Mouse (Mus musculus) intestine, embryonic 15.5 days (tissue): ENCODE measurements at regions not wholly inside any gene's neighbourhood (a gene's known extent, or its start where the extent isn't known, plus 50 kb on each side); places are given as distances from the start of the nearest gene placed in this dataset.

ENCODE experiments used
- ATAC-seq: fragments of 200-750 bp; cut with Nextera tagmentation; 2 replicates; pipeline ENCODE4 v1.8.0; 2017; ENCODE audit warnings: moderate TSS enrichment, moderate library complexity
- H3K27ac ChIP-seq: fragments of 300-500 bp; sonication (generic); 2 replicates; pipeline ENCODE4 v1.5.1; 2015; ENCODE audit warnings: mild to moderate bottlenecking, inconsistent platforms
- H3K27me3 ChIP-seq: fragments of 300-500 bp; sonication (generic); replicated peaks from 2 replicates; pipeline ENCODE4 v1.6.1; 2015; ENCODE audit warnings: inconsistent platforms
- H3K36me3 ChIP-seq: fragments of 300-500 bp; sonication (generic); 2 replicates; pipeline ENCODE4 v1.6.1; 2015; ENCODE audit warnings: inconsistent platforms
- H3K4me1 ChIP-seq: fragments of 300-500 bp; sonication (generic); replicated peaks from 2 replicates; pipeline ENCODE4 v1.6.1; 2015; ENCODE audit warnings: inconsistent platforms
- H3K4me2 ChIP-seq: fragments of 300-500 bp; sonication (generic); replicated peaks from 2 replicates; pipeline ENCODE4 v1.6.1; 2015; ENCODE audit warnings: mild to moderate bottlenecking, inconsistent platforms
- H3K4me3 ChIP-seq: fragments of 300-500 bp; sonication (generic); replicated peaks from 2 replicates; pipeline ENCODE4 v1.5.1; 2015; ENCODE audit warnings: inconsistent platforms
- H3K9ac ChIP-seq: fragments of 300-500 bp; sonication (generic); 2 replicates; pipeline ENCODE4 v1.6.1; 2015; ENCODE audit warnings: inconsistent platforms
- H3K9me3 ChIP-seq: fragments of 300-500 bp; sonication (generic); 2 replicates; pipeline ENCODE4 v1.6.1; 2016; ENCODE audit warnings: inconsistent platforms
- WGBS: fragments of 180-500 bp; shearing (Covaris S2); methylation state at CpG from one replicate; pipeline ENCODE4 v1.1.7; 2015; 5-methylcytosine and 5-hydroxymethylcytosine counted together

DNA sequence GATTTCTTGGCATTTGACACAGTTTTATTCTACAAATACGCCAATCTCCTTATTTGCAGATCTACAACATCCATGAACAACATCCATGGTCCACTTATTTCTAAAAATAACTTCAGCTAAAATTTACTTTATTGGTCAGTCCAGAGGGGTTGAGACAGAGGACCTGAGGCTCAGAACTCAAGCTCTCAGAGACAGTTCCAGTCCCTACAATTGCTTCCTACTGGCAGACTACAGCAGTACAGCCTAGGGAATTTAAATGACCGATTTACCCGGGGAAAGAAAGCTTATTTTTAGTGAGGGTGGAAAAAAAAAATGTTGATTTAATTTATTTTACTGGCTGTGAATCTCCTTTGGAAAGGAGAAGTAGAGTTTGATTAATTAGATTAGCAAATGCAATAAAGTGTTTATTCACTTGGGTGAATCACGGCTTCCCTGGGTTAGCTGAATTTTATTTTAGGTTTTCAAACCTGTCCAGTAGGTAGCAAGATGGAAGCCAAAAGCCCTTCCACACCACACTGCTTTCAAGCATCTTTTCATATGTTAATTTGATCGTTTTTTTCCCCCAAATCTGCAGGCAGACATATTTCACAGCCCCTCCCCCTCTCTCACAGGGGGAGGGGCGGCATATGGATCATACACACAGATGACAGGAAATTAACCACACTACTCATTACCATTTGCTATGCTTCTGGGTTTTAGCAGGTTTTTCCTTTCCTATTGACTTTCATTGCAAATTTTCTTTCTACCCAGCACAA, 143.0 kb downstream of the Sox4 start:
- ATAC-seq = no peak
- H3K4me1 ChIP-seq = peaks cover 13% of the 10 kb centered on the region
- H3K27ac ChIP-seq = no peak overlapping the region

DNA sequence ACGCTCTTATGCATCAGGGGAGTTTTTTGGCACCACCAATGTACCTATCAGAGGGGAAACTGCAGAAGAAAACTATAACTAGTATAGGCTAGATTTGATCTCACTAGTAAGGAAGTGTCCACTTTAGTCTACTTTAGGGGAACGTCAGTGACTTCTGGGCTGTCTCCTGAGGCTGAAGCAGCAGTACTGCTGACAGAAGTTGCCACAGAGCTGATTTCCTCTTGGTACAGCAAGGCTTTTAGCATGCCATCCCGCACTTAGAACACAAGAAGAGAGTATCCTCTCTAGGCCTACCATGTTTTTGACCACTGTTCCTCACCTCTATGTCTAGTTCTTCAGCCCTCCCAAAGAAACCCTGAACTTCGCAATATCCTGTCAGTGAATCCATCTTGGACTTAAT, 148.2 kb downstream of the Sox4 start:
- H3K4me2 ChIP-seq = no peak overlapping the region
- H3K27me3 ChIP-seq = no peaks in the 10 kb centered on the region
- H3K4me3 ChIP-seq = no peak overlapping the region
- no peak for ATAC-seq
- no peak overlapping the region for H3K27ac ChIP-seq
- no peak overlapping the region for H3K9ac ChIP-seq
- no peaks in the 10 kb centered on the region for H3K4me1 ChIP-seq
- 61% methylated on average over 4 of the region's 4 CpGs for WGBS
- H3K36me3 ChIP-seq = no peaks in the 10 kb centered on the region
- no peaks in the 10 kb centered on the region for H3K9me3 ChIP-seq

More for the DNA sequence above, 143.0 kb downstream of the Sox4 start:
- Histone ChIP-seq H3K4me3 (no peak overlapping the region), H3K9ac (no peak overlapping the region), H3K36me3 (no peaks in the 10 kb centered on the region), H3K9me3 (no peaks in the 10 kb centered on the region), H3K27me3 (no peaks in the 10 kb centered on the region), H3K4me2 (no peak overlapping the region)
- whole genome bisulfite sequencing = 42% methylated on average over 6 of the region's 6 CpGs

DNA sequence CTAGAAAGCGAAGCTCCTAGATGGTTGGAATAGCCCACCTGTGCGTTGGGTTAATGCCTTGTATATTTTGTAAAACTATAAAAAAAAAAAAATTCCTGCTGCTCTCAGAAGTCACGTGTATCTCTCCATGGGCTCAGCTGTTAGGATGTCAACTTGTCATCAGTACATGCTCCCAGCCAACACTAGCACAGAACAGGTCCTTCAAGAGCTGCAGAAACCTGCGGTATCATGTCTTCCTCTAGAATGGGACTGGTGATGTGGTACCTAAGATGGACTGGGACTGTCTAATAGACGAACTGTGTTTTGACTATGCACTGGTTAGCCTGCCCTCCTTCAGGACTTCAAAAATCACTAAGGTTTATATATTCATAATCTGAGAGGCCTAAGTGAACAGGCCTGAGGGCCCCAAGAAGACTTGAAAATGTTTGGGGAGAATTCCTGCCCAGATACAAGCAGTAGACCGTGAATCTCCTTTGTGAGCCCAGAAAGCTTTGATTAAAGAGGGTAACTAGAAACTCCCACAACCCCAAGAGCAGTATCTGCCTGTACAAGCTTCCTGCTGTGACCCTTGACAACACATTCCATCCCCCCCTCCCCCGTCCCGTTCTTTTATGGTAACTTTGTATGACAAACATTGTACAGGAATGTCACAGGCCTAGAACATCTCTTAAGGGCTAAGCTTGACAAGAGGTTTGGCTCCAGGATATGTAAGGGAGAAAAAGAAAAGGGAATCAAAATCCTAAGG, 152.1 kb downstream of the Sox4 start:
- no peak for ATAC-seq
- no peaks in the 10 kb centered on the region for H3K9me3 ChIP-seq
- H3K9ac ChIP-seq = no peak overlapping the region
- H3K4me1 ChIP-seq = no peaks in the 10 kb centered on the region
- no peaks in the 10 kb centered on the region for H3K27me3 ChIP-seq
- no peaks in the 10 kb centered on the region for H3K36me3 ChIP-seq
- no peak overlapping the region for H3K4me2 ChIP-seq
- 69% methylated on average over 8 of the region's 8 CpGs for WGBS
- no peak overlapping the region for H3K27ac ChIP-seq
- H3K4me3 ChIP-seq = no peak overlapping the region

- Histone ChIP-seq H3K9ac (no peak overlapping the region), H3K9me3 (no peaks in the 10 kb centered on the region), H3K27me3 (no peaks in the 10 kb centered on the region), H3K27ac (no peak overlapping the region), H3K36me3 (no peaks in the 10 kb centered on the region), H3K4me3 (no peak overlapping the region), H3K4me2 (no peak overlapping the region), H3K4me1 (no peaks in the 10 kb centered on the region)
- no peak for ATAC-seq
- WGBS = 55% methylated on average over 1 of the region's 1 CpGs
Measured at GRCm38 (mm10) chr13:28800676-28801075, 152.8 kb downstream of the Sox4 start.

GRCm38 (mm10) chr13:28799474-28799873, 154.0 kb downstream of the Sox4 start:
- Histone ChIP-seq H3K4me1 (no peaks in the 10 kb centered on the region), H3K27ac (no peak overlapping the region), H3K36me3 (no peaks in the 10 kb centered on the region), H3K9ac (no peak overlapping the region), H3K4me2 (no peak overlapping the region), H3K27me3 (no peaks in the 10 kb centered on the region), H3K9me3 (no peaks in the 10 kb centered on the region), H3K4me3 (no peak overlapping the region)
- 86% methylated on average over 1 of the region's 1 CpGs for WGBS
- ATAC-seq = no peak

- Histone ChIP-seq H3K36me3 (no peaks in the 10 kb centered on the region), H3K27ac (no peak overlapping the region), H3K9ac (no peak overlapping the region), H3K27me3 (no peaks in the 10 kb centered on the region), H3K4me2 (no peak overlapping the region), H3K9me3 (no peaks in the 10 kb centered on the region), H3K4me1 (0 out of 2 replicates have a peak, but pooled peaks cover 4% of the 10 kb centered on the region), H3K4me3 (no peak overlapping the region)
- 71% methylated on average over 8 of the region's 8 CpGs for WGBS
- ATAC-seq = no peak
Measured at GRCm38 (mm10) chr13:28797617-28798475, 155.7 kb downstream of the Sox4 start.

DNA sequence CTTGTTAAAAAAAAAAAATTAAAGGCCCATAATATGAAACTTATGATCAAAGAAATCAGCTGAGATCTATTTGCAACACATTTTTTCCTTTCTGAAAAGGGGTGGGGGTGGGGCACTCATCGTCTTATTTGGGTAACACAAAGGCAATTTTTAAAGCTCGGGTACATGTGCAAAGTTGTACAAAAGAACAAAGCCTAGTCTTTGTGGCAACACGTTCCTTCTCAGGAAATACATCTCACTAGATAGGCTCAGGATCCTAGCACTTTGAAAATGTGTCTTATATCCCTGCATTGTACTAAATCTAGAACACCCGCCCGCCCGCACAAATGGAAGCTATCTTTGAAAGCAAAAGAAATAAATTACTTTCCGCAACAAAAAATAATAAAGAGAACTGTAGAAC, 158.2 kb downstream of the Sox4 start:
- Histone ChIP-seq H3K4me2 (no peak overlapping the region), H3K36me3 (no peaks in the 10 kb centered on the region), H3K9me3 (no peaks in the 10 kb centered on the region), H3K27me3 (no peaks in the 10 kb centered on the region), H3K4me1 (0 out of 2 replicates have a peak, but pooled peaks cover 4% of the 10 kb centered on the region), H3K4me3 (no peak overlapping the region), H3K27ac (no peak overlapping the region), H3K9ac (no peak overlapping the region)
- 73% methylated on average over 7 of the region's 7 CpGs for WGBS
- no peak for ATAC-seq

- ATAC-seq = no peak
- H3K4me2 ChIP-seq = no peak overlapping the region
- WGBS = 68% methylated on average over 3 of the region's 3 CpGs
Measured at GRCm38 (mm10) chr13:28794547-28794946, 159.0 kb downstream of the Sox4 start.

DNA sequence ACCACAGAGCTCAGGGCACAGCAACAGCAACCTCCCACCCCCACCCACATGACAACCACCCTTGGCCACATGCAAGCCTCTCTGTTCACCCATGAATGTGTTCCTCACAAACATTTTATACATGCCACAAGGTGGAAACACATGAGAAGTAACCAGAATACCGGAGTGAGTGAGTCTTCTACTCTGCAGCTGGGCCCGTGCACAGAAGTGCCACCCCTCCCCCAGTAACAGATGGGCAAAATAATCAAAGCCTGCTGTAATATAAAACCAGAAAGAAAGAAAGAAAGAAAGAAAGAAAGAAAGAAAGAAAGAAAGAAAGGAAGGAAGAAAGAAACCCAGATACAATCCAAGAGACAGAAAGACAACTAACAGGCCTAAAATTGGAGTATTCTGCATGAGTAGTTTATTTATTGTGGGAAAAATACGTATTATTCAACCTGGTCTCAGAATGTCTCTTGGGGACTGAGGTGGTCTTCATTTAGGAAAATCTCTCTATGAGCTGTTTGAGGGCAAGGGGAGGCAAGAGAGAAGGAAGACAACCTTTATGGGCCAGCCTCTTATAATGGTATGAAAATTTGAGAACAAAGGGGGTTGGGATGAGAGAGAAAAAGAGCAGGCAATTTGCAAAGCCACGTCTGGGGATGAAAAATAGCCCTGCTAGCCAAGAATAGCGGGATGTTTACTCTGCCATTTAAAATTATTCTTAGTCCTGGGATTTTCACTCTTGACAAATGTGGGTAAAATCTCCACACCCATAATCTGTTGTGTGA, 160.2 kb downstream of the Sox4 start:
- H3K9me3 ChIP-seq = no peaks in the 10 kb centered on the region
- no peaks in the 10 kb centered on the region for H3K36me3 ChIP-seq
- H3K4me1 ChIP-seq = 0 out of 2 replicates have a peak, but pooled peaks cover 4% of the 10 kb centered on the region
- H3K4me3 ChIP-seq = no peak overlapping the region
- H3K27ac ChIP-seq = no peak overlapping the region
- H3K27me3 ChIP-seq = no peaks in the 10 kb centered on the region
- 37% methylated on average over 5 of the region's 5 CpGs for WGBS
- ATAC-seq = no peak
- H3K4me2 ChIP-seq = no peak overlapping the region
- no peak overlapping the region for H3K9ac ChIP-seq

More at GRCm38 (mm10) chr13:28794547-28794946, 159.0 kb downstream of the Sox4 start:
- H3K36me3 ChIP-seq = no peaks in the 10 kb centered on the region
- no peak overlapping the region for H3K9ac ChIP-seq
- no peaks in the 10 kb centered on the region for H3K9me3 ChIP-seq
- H3K27ac ChIP-seq = no peak overlapping the region
- 0 out of 2 replicates have a peak, but pooled peaks cover 4% of the 10 kb centered on the region for H3K4me1 ChIP-seq
- no peak overlapping the region for H3K4me3 ChIP-seq
- no peaks in the 10 kb centered on the region for H3K27me3 ChIP-seq

DNA sequence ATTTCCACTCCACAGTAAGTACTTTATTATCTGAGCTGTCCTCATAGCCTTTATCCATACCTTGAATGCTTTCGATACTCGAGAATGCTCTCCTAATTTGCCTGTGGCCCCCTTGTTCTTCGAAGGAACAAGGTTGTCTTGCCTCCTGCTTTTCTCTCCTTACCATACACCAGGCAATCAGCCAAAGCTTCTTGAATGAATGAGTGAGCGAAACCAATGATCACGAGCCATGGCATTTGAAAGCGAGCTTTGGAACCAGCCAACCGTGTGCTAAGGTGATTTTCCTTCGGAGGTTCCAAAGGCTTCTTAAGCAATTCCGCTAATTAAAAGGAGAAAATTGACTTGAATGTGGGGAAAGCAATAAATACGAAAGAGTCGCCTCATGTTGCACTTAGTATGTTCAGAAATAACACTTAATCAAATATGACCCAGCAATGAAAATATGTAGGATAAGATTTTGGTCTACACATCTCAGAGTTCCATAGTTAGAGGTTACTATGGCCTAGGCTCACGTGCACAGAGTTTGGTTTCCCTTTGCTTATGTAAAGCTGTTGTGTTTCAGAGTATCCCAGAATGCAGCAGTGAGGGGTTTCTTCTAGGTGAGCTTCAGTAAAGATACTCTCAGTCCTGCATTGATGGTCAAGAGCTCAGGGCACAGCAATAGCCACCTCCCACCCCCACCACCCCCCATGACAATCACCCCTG, 160.9 kb downstream of the Sox4 start:
- H3K27ac ChIP-seq = no peak overlapping the region
- ATAC-seq = no peak
- H3K27me3 ChIP-seq = no peaks in the 10 kb centered on the region
- H3K9ac ChIP-seq = no peak overlapping the region
- H3K36me3 ChIP-seq = no peaks in the 10 kb centered on the region
- no peaks in the 10 kb centered on the region for H3K9me3 ChIP-seq
- no peak overlapping the region for H3K4me3 ChIP-seq
- 90% methylated on average over 12 of the region's 12 CpGs for WGBS
- peaks cover 4% of the 10 kb centered on the region; the same call in 1 of the 2 replicates for H3K4me1 ChIP-seq
- H3K4me2 ChIP-seq = no peak overlapping the region

DNA sequence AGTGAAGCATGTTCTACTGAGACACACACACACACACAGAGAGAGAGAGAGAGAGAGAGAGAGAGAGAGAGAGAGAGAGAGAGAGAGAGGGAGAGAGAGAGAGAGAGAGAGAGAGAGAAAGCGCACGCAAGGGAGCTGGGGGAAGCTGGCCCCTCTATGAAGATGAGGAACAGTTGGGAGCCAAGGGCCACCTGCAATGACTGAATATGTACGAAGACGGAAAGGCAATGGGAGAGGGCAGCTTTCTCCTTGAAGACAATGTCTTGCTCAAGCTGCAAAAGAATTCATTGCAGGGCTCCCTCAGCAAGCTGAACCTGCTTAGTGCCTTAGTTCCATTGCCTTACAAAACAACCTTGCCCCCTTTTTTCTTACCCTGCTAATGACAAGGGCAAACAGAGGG, 163.1 kb downstream of the Sox4 start:
- Histone ChIP-seq H3K27ac (no peak overlapping the region), H3K9ac (no peak overlapping the region), H3K36me3 (no peaks in the 10 kb centered on the region), H3K4me1 (peaks cover 10% of the 10 kb centered on the region; the same call in 1 of the 2 replicates), H3K27me3 (no peaks in the 10 kb centered on the region), H3K4me3 (no peak overlapping the region), H3K4me2 (no peak overlapping the region), H3K9me3 (no peaks in the 10 kb centered on the region)
- no peak for ATAC-seq
- 83% methylated on average over 4 of the region's 4 CpGs for WGBS
